Mouse (Mus musculus) thymus, adult 18-20 months (tissue): Measurements from ENCODE around the gene Ilf2.
A peak's percentile ranks its signal among the peaks of the same experiment; 100 is the strongest.

Experiments
- DNase-seq, 2 experiments: peaks; one replicate each; pipeline ENCODE4 v3.0.0; 2022; ENCODE audit warnings: mixed read lengths in 2 of 2

The Ilf2 gene

GRCm38 (mm10) chr3:90464552-90465080 is 11.3 kb upstream of the Ilf2 start:
- DNase-seq: no peak

- DNase-seq: no peak
Observed at GRCm38 (mm10) chr3:90465081-90465685, 10.7 kb upstream of the Ilf2 start.

- DNase-seq: no peak
Observed at GRCm38 (mm10) chr3:90465686-90466310, 10.1 kb upstream of the Ilf2 start, which contains the start of gene Npr1. Npr1 (minus strand) TSS chr3:90465866.

- no peak for DNase-seq
Observed at GRCm38 (mm10) chr3:90466311-90466766, 9.6 kb upstream of the Ilf2 start.

- DNase-seq: no peak
Observed at GRCm38 (mm10) chr3:90467618-90468300, 8.2 kb upstream of the Ilf2 start.

- DNase-seq: peak in 1 of 2 experiments; percentile 46
Observed at GRCm38 (mm10) chr3:90472213-90472612, 3.7 kb upstream of the Ilf2 start.

GRCm38 (mm10) chr3:90475151-90475830 is 635 bp upstream of the Ilf2 start:
- no peak for DNase-seq

- no peak for DNase-seq
Observed at GRCm38 (mm10) chr3:90486998-90487397, 11.1 kb downstream of the Ilf2 start.

GRCm38 (mm10) chr3:90488576-90488975 is 12.7 kb downstream of the Ilf2 start:
- DNase-seq: no peak

GRCm38 (mm10) chr3:90490696-90491256 is 14.8 kb downstream of the Ilf2 start, which contains the start of gene Snapin:
Snapin (minus strand) TSS chr3:90491033.
- DNase-seq: peak; percentile 89 to 92

- peak in 1 of 2 experiments; percentile 50 for DNase-seq
Observed at GRCm38 (mm10) chr3:90491350-90491749, 15.4 kb downstream of the Ilf2 start.

GRCm38 (mm10) chr3:90493831-90494540 is 18.1 kb downstream of the Ilf2 start:
- DNase-seq: no peak

- DNase-seq: no peak
Observed at GRCm38 (mm10) chr3:90495850-90496525, 20.1 kb downstream of the Ilf2 start.

- no peak for DNase-seq
Observed at GRCm38 (mm10) chr3:90497597-90497996, 21.7 kb downstream of the Ilf2 start.

- DNase-seq: no peak
Observed at GRCm38 (mm10) chr3:90503444-90503843, 27.5 kb downstream of the Ilf2 start.

GRCm38 (mm10) chr3:90505216-90505615 is 29.3 kb downstream of the Ilf2 start:
- DNase-seq: no peak

- DNase-seq: no peak
Observed at GRCm38 (mm10) chr3:90506362-90506761, 30.4 kb downstream of the Ilf2 start.

- no peak for DNase-seq
Observed at GRCm38 (mm10) chr3:90508287-90508949, 32.5 kb downstream of the Ilf2 start.

- peak; percentile 96 to 98 for DNase-seq
Observed at GRCm38 (mm10) chr3:90508950-90509746, 33.2 kb downstream of the Ilf2 start, which contains the start of gene Chtop. Chtop (minus strand) TSS chr3:90509498.

- no peak for DNase-seq
Observed at GRCm38 (mm10) chr3:90509747-90510123, 33.8 kb downstream of the Ilf2 start.
